Mouse (Mus musculus) C2C12 (cell line): ENCODE measurements around the gene Magoh. TPM values are rescaled to one million over a fixed set of nuclear protein-coding genes. Genes with fewer than 3 reads are reported as not detected.

Source experiments
- H3K27me3 ChIP-seq: one replicate; pipeline ENCODE4 v1.6.1; 2011; ENCODE audit not compliant: control insufficient read depth, insufficient read depth, insufficient read length
- H3K36me3 ChIP-seq: one replicate; pipeline ENCODE4 v1.6.1; 2011; ENCODE audit not compliant: control insufficient read depth, insufficient read depth
- H3K4me3 ChIP-seq: one replicate; pipeline ENCODE4 v1.5.1; 2011; ENCODE audit warnings: mild to moderate bottlenecking, control low read depth; ENCODE audit not compliant: poor library complexity, insufficient read depth, severe bottlenecking
- H3K79me2 ChIP-seq: one replicate; pipeline ENCODE4 v1.6.1; 2011; ENCODE audit not compliant: control insufficient read depth, insufficient read depth
- H3K79me3 ChIP-seq: one replicate; pipeline ENCODE4 v1.6.1; 2011; ENCODE audit warnings: low read depth, control low read depth
- H3ac ChIP-seq: one replicate; pipeline ENCODE3; 2011; ENCODE audit warnings: low read depth; ENCODE audit not compliant: control insufficient read depth, insufficient read length
- CEBPB ChIP-seq: IDR thresholded peaks from one replicate; pipeline ENCODE4 v1.6.1; 2011; ENCODE audit warnings: low read depth, mild to moderate bottlenecking, control low read depth, moderate library complexity
- CTCF ChIP-seq: IDR thresholded peaks from one replicate; pipeline ENCODE4 v1.5.1; 2011; ENCODE audit not compliant: control insufficient read depth, insufficient read depth, insufficient read length
- FOSL1 ChIP-seq: IDR thresholded peaks from one replicate; pipeline ENCODE4 v1.8.0; 2011; ENCODE audit warnings: mild to moderate bottlenecking, low read length; ENCODE audit not compliant: poor library complexity, insufficient read depth, severe bottlenecking
- MAX ChIP-seq: IDR thresholded peaks from one replicate; pipeline ENCODE4 v1.6.1; 2011; ENCODE audit warnings: mild to moderate bottlenecking, control low read depth
- MYOD1 ChIP-seq: IDR thresholded peaks from one replicate; pipeline ENCODE4 v1.6.1; 2011; ENCODE audit warnings: low read depth; ENCODE audit not compliant: control insufficient read depth, insufficient read length
- MYOG ChIP-seq: IDR thresholded peaks from one replicate; pipeline ENCODE4 v1.6.1; 2011; ENCODE audit not compliant: control insufficient read depth, insufficient read length; ENCODE audit errors: extremely low read depth
- USF1 ChIP-seq: IDR thresholded peaks from one replicate; pipeline ENCODE4 v1.6.1; 2011; ENCODE audit warnings: low read depth, mild to moderate bottlenecking, control low read depth, moderate library complexity
- long read RNA-seq, 2 experiments: library from polyadenylated mRNA; unstranded; transcript quantifications; one replicate each; pipeline ENCODE4 v2.0.0; 2019 to 2020
- polyA plus RNA-seq: library from polyadenylated mRNA; unstranded; fragments of >200 nt; fragmentation: generic; extraction: Trizol; gene quantifications from one replicate; pipeline ENCODE4 v1.2.1, GENCODE M21; 2012; ENCODE audit warnings: missing spikeins

The Magoh gene
- 166 TPM for polyA plus RNA-seq
- long read RNA-seq, experiment 1, transcript Magoh-201 (5 exons, 692 nt), result major isoform, 56 of 61 reads
- long read RNA-seq, experiment 1, partial matches to known transcripts, result 2 of 61 reads
- long read RNA-seq, experiment 1, other reads (novel, unspliced or antisense), result 2 of 61 reads
- long read RNA-seq, experiment 2, transcript Magoh-201 (5 exons, 692 nt), result major isoform, 7 of 7 reads
- long read RNA-seq, experiment 2, partial matches to known transcripts, result 0 of 7 reads
- long read RNA-seq, experiment 2, other reads (novel, unspliced or antisense), result 0 of 7 reads

- no peaks in the 10 kb centered on the region for H3K27me3 ChIP-seq
- peak; percentile 40 for TF ChIP-seq MAX
- no peak for TF ChIP-seq CEBPB
- peaks cover 35% of the 10 kb centered on the region for H3K36me3 ChIP-seq
- peak within 1 kb of the TSS; percentile 78 for H3ac ChIP-seq
- peak within 1 kb of the TSS; percentile 93 for H3K4me3 ChIP-seq
- H3K79me2 ChIP-seq, result peaks cover 33% of the 10 kb centered on the region
- peaks cover 21% of the 10 kb centered on the region for H3K79me3 ChIP-seq
Observed at GRCm38 (mm10) chr4:107879254-107880050, at the start of gene Magoh. Gene Magoh, plus strand, starts transcription at chr4:107879755.

- Histone ChIP-seq H3K27me3 (no peaks in the 10 kb centered on the region), H3ac (no peak overlapping the region), H3K4me3 (no peak overlapping the region), H3K36me3 (peaks cover 4% of the 10 kb centered on the region), H3K79me3 (peaks cover 5% of the 10 kb centered on the region), H3K79me2 (peaks cover 34% of the 10 kb centered on the region)
- TF ChIP-seq CEBPB, result no peak
- no peak for TF ChIP-seq FOSL1
- no peak for TF ChIP-seq MYOG
- TF ChIP-seq USF1, result no peak
- TF ChIP-seq MYOD1, result no peak
- TF ChIP-seq MAX, result no peak
- no peak for TF ChIP-seq CTCF
Observed at GRCm38 (mm10) chr4:107830189-107830588, 49.4 kb upstream of the Magoh start.

- Histone ChIP-seq H3K4me3 (no peak overlapping the region), H3K79me3 (peaks cover 5% of the 10 kb centered on the region), H3ac (no peak overlapping the region), H3K79me2 (peaks cover 34% of the 10 kb centered on the region), H3K27me3 (no peaks in the 10 kb centered on the region), H3K36me3 (peaks cover 4% of the 10 kb centered on the region)
- TF ChIP-seq CTCF, result no peak
- TF ChIP-seq FOSL1, result no peak
- no peak for TF ChIP-seq USF1
- no peak for TF ChIP-seq MYOG
- no peak for TF ChIP-seq MAX
- no peak for TF ChIP-seq CEBPB
- TF ChIP-seq MYOD1, result no peak
Observed at GRCm38 (mm10) chr4:107830821-107831221, 48.7 kb upstream of the Magoh start.

GRCm38 (mm10) chr4:107831678-107832077, 47.9 kb upstream of the Magoh start:
- H3ac ChIP-seq, result no peak overlapping the region
- peaks cover 9% of the 10 kb centered on the region for H3K36me3 ChIP-seq
- no peaks in the 10 kb centered on the region for H3K27me3 ChIP-seq
- no peak overlapping the region for H3K4me3 ChIP-seq
- H3K79me3 ChIP-seq, result peaks cover 5% of the 10 kb centered on the region
- peaks cover 34% of the 10 kb centered on the region for H3K79me2 ChIP-seq
- no peak for TF ChIP-seq USF1
- TF ChIP-seq MYOD1, result no peak
- TF ChIP-seq MAX, result no peak
- TF ChIP-seq CTCF, result no peak
- no peak for TF ChIP-seq CEBPB
- no peak for TF ChIP-seq FOSL1
- no peak for TF ChIP-seq MYOG

- H3K27me3 ChIP-seq, result no peaks in the 10 kb centered on the region
- H3ac ChIP-seq, result no peak overlapping the region
- peaks cover 5% of the 10 kb centered on the region for H3K79me3 ChIP-seq
- no peak overlapping the region for H3K4me3 ChIP-seq
- peaks cover 17% of the 10 kb centered on the region for H3K36me3 ChIP-seq
- H3K79me2 ChIP-seq, result peaks cover 30% of the 10 kb centered on the region
- TF ChIP-seq MAX (no peak), CEBPB (no peak), CTCF (no peak), MYOD1 (no peak), MYOG (no peak), FOSL1 (no peak), USF1 (no peak)
Observed at GRCm38 (mm10) chr4:107833525-107833924, 46.0 kb upstream of the Magoh start.
